Mouse (Mus musculus): Measurements from ENCODE around the gene Ttc39b. TPM values are rescaled to one million over a fixed set of nuclear protein-coding genes. Genes with fewer than 3 reads are reported as not detected.

The Ttc39b gene
- total RNA-seq, 2 experiments from 2014 or later = 14.1 to 15.9 TPM

DNA sequence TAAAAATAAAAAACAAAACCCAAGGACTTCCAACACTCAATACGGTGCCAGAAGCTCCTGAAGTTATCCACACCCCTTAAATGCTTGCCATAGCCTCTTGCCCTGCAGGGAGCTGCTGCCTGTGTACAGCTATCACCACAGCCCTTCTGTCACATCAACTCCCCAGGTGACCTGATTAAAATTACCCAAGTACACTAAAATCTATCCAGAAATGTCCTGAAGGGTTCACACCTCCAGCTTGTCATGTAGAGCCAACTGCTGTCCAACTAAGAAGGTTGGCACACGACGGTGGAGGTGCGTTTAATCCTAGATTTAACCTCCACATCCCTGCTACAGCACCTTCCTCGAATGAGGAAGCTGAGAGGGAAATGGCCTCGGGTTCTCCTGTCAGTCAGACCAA is 113.6 kb downstream of the Ttc39b start:
- DNase-seq (ENCODE audit: low spot score) = no peak
- intact Hi-C loops (cut with DNase I) = no loop called here

DNA sequence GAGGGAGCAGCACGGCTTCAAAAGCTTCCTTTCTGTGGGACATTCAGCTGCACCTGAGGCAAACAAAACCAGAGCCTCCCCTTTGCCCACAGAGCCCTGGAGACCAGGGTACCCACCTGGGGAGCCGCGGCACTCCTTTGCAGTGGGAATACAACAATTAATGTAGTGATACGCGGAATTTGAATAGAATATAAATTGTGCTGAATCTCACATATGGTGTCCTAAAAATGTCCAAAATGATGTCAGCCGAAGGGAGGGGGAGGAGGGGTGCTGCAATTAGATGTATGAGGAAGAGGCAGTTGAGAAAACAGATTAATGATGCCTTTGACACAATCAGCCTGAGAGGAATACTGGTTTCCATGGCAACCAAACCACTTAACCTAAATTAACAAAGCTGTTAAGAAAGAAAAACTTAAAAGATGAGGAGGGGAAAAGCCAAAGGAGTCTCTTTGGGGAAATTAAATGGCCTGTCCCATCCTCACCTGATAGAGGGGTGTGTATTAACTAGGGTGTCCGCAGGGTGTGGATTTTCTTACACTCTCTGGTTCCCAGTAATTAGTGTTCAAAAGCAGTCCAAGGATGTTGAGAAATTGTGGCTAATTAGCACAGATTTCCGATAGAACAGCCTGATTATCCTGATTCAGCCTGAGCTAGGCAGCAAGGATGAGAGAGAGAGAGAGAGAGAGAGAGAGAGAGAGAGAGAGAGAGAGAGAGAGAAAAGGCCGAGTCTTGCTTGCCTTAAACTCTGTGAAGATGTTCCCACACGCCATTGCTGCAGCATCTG is 117.1 kb downstream of the Ttc39b start:
- DNase-seq (ENCODE audit: low spot score) = no peak

DNA sequence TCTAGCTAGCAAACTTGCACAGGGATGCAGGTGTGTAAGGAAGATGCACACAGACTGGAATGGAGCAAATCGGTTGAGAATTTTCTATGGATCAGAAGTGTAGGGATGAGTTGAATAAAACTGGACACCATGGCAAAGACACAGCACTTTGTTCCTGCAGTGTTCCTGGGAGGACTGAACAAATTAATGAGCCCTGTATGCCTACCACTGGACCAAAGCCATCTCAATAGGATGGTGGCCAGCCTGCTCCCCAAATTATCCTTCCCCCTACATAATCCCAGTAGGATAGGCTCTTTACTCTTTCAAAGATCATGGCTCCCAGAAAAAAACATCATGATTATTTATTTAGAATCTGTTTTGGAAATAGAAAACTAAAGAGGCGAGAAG is 117.6 kb downstream of the Ttc39b start:
- intact Hi-C loops (cut with DNase I) = no loop called here
- no peak for DNase-seq (ENCODE audit: low spot score)

More for the DNA sequence above, 117.1 kb downstream of the Ttc39b start:
- intact Hi-C loops (cut with DNase I) = no loop called here

DNA sequence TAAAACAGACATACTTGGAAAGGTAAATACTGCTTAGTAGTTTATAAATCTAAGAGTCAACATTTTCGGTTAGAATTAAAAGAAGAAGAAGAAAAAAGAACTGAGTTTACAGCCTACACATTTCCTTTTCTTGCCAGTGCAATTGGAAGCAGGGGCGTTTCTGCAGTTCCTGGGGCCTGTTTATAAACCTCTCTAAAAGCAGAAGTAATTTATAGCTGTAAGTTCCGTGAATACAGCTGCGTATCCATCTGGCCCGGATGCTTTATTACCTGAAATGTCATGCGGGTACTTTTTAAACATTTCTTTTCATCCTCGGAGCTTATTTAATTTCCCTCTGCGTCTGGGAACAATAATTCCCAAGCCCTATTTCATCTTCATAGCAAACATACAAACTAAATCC is 124.7 kb downstream of the Ttc39b start:
- no peak for DNase-seq (ENCODE audit: low spot score)
- intact Hi-C loops (cut with DNase I) = no loop called here

DNA sequence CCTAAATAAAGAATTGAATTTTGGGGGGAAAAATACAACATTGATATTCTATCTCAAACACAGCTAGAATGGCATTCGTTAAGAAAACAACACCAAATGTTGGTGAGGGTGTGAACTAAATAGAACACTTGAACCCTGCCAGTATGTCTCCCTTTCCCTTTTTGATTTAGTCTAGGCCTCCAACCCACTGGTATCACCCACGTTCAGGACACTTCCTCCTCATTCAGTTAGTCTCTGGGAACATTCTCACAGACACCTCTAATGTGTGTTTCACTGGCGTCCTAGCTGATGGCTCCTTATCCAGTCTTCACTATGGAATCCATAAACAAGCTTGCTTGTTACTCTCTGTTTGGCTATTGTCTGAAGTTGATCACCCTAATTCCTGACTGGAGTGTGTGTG is 125.9 kb downstream of the Ttc39b start:
- intact Hi-C loops (cut with DNase I) = no loop called here
- no peak for DNase-seq (ENCODE audit: low spot score)

DNA sequence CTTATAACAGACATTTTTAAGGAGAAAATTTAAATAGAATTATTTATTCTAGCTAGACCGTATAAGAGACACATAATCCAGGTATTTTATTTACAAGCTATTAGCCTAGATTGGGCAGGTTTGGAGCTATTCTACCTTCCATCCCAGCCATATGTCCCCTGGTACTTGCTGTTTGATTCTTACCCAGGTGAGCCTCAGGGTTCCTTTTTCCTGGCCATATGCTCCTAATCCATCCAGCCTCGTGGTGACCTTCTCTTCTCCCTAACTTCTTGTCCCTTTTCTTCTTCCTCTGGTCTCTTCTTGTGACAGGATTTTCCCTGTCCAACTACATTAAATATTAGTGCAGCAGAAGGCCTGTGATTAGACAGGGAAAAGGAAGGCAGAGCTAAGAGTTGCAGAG is 134.3 kb downstream of the Ttc39b start:
- intact Hi-C loops (cut with DNase I) = loop anchor here (10.0 kb wide), 1 partner anchor 545 kb away; no protein-coding TSS in a partner anchor
- no peak for DNase-seq (ENCODE audit: low spot score)

DNA sequence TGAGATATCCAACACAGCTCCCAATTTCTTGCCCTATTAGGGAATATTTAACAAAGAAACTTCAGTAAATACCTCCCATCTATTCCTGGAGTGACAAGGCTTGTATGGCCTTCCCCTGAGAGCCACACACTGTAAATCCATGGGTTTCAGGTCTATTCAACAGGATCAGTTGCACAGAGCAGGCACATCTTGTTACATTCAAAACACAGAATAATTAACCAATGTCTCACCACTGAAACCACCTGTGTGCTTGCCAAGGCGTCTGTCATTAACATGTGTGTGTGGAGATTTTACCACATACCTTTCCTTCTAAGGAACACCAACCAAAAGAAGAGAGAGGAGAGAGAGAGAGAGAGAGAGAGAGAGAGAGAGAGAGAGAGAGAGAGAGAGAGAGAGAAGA is 136.7 kb downstream of the Ttc39b start:
- DNase-seq (ENCODE audit: low spot score) = no peak
- intact Hi-C loops (cut with DNase I) = loop anchor here (10.0 kb wide), 1 partner anchor 543 kb away; no protein-coding TSS in a partner anchor

DNA sequence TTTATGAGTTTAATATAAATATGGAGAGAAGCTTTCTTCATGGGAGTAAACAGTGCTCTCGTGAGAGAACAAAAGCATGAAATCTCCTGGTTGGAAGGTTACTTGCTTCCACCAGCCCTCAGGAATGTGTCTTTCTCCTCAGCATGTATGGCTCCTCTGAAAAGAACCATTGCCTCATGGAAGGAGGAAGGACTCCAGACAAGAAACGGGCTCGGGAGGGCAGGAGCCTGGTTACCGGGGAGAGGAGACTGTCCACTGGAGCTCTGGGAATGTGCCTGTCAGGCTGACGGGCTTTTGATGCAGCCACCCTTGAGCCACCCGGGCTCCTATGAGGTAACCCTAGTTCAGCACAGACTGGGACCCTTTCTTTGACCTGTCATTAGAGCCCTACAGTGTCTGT is 137.6 kb downstream of the Ttc39b start:
- intact Hi-C loops (cut with DNase I) = loop anchor here (10.0 kb wide), 1 partner anchor 542 kb away; no protein-coding TSS in a partner anchor
- DNase-seq (ENCODE audit: low spot score) = no peak

DNA sequence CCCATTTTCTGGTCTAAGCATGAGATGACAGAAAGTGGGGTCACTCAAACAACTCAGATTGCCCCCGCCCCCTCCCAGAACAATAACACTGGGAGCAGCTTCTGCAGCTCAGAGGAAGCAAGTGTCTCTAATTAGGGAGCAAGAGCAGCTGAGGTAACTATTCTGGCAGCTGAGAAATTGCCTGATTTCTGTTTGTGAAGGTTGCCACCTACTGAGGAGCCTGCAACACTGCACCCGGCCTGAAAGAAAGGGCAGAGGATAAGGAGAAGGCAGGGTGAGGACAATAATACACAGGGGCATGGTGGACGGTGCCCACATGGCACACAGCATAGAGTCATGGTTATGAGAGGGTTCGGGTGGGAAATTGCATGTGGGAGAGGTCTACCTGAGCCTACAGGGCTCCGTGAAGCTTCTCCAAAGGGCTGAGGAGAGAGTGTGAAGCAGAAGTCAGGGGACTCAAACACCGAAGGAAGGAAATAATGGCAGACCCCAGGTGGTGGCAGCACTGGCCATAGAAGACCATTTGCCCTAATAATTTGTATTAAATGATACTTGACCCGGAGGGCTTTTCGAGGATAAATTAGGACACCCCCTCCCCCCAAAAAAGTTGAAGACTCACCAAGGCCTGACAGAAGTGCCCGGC is 140.6 kb downstream of the Ttc39b start:
- intact Hi-C loops (cut with DNase I) = loop anchor here (2.0 to 10.0 kb wide), 4 partner anchors 91 to 539 kb away; no protein-coding TSS in a partner anchor
- peak; percentile 11 for DNase-seq (ENCODE audit: low spot score)

DNA sequence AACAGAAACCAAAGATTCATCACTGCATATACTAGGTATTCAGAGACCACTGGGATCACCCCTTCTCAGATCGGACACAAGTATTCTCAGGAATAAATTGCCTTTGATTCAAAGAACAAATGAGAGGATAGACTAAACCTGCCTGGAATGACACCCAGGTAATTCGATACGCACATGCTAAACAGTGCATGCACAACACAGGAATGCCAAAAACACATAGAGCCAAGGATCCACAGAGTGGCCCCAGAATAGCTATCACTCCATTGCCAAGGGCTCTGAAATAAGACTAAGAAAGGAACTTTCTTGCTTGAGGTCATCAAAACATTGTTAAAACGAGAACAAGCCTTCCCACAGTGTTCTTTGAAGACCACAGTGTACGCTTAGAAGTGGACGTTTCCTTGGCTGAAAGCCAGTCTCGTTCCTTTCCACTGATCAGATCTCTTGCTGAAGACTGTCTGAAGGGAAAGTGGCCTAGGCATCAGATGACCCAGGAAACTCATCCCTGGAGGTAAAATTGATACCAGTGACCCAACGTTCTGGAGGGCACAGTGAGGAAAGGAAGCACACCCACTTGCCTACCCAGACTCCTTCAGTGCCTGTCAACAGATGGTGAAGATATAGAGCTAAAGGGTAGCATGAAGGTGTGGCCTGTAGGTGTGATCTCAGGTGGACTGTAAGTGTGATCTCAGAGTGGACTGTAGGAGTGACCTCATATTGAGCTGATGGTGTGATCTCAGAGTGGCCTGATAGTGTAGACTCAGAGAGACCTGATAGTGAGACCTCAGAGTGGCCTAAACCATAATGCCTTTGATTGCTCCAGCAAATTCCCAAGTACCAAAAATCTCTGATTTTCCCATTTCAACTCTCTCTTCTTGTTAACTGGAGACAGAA is 141.6 kb downstream of the Ttc39b start:
- no peak for DNase-seq (ENCODE audit: low spot score)

DNA sequence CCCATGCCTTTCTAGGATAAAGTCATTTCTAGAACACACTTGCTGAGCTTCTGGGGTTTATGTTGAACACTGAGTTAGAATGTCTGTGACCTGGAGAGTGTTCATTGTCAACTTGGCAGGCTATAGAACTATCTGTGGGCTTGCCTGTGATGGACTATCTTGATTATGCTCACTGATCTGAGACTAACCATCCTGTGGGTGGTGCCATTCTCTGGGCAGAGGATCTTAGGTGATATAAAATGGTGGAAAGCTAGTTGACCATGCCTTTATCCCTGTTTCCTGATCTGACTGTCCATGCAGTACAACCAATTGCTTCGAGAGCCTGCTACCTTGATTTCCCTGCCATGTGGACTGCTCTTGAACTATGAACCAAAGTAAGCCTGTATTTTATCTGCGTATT is 146.6 kb downstream of the Ttc39b start:
- DNase-seq (ENCODE audit: low spot score) = no peak
- intact Hi-C loops (cut with DNase I) = no loop called here

More for the DNA sequence above, 141.6 kb downstream of the Ttc39b start:
- intact Hi-C loops (cut with DNase I) = loop anchor here (2.0 to 10.0 kb wide), 4 partner anchors 90 to 538 kb away; no protein-coding TSS in a partner anchor

DNA sequence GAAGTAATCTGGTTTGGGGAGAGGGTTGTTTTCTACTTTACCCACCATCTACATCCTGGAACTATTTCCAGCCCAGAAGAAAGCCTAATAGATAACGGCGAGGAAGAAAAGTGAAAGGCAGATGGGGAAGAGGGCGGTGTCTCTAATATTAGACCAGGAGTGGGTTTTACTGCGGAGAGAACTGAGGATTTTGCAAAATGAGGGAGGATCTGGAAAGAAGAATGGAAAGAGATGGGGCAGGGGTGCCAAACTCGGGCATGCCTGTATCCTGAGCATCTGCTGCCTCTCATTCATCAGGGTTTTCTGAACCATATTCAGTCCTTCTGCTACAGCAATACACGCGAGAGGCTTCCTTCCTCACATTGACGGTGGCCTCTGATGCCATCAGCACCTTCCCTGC is 149.1 kb downstream of the Ttc39b start:
- DNase-seq (ENCODE audit: low spot score) = no peak
- intact Hi-C loops (cut with DNase I) = no loop called here

DNA sequence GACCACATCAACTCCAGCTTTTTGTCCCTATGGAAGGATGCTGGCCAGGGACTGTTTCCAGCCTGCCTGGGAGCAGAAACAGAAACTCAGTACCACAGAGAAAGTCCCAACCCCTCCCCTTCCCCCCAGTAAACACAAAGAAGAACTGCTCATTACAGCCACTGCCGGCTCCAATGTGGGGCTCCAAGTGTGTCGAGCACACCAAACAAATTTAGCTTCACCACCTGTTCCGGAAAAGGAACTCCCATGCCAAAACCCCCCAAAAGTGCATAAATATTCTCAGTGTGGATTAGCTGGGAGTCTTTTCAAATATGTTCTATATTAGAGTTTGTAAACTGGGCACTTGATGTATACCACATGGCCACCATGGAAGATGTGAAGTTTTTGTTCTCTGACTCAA is 151.8 kb downstream of the Ttc39b start:
- no peak for DNase-seq (ENCODE audit: low spot score)
- intact Hi-C loops (cut with DNase I) = no loop called here

DNA sequence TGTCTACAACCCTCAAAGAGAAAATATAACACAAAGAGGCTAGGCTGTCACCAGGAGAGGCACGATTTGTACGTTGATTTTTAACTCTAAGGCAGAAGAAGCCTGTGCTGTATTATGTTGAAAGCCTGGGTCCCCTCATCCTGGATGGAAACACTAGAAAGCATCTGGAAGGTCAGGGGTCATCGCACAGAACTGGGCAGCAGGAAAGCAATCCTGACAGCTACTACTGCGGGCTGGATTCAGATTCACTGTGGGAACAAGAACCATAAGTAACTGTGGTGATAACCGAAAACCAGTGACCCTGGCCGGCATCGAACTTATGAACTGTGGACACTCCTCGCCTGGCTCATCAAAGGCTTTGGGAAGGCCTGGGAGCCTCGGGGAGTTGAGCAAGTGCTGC is 153.3 kb downstream of the Ttc39b start:
- intact Hi-C loops (cut with DNase I) = no loop called here
- DNase-seq (ENCODE audit: low spot score) = no peak

Other genes with a start within 250 kb of the Ttc39b start
- 10 to 100 TPM; 17.1 to 17.6 TPM for gene Snapc3, start 93.5 kb upstream of the Ttc39b start, total RNA-seq (2021)
- gene Psip1, start 162.2 kb upstream of the Ttc39b start, total RNA-seq (2021) = 10 to 100 TPM; 15.9 to 19.5 TPM
- 1 to 10 TPM in 1 of 2 experiments, under 1 TPM in 1; 0.78 to 1.0 TPM for gene Ccdc171, start 201.3 kb upstream of the Ttc39b start, total RNA-seq (2021)

All from heart, postnatal 25 days (tissue).